Mouse (Mus musculus) heart, embryonic 15.5 days (tissue): ENCODE data around the gene Ankrd13a. TPM values are rescaled to one million over a fixed set of nuclear protein-coding genes. Genes with fewer than 3 reads are reported as not detected.

Experiments
- ATAC-seq: fragments of 200-750 bp; cut with Nextera tagmentation; replicated peaks from 2 replicates; pipeline ENCODE4 v1.8.0; 2017; ENCODE audit warnings: low read depth, moderate TSS enrichment; ENCODE audit not compliant: insufficient number of reproducible peaks, insufficient read depth, low FRiP score
- H3K27ac ChIP-seq: fragments of 300-500 bp; sonication (generic); 2 replicates; pipeline ENCODE4 v1.5.1; 2015; ENCODE audit warnings: mild to moderate bottlenecking, inconsistent platforms
- H3K27me3 ChIP-seq: fragments of 300-500 bp; sonication (generic); 2 replicates; pipeline ENCODE4 v1.6.1; 2015; ENCODE audit warnings: inconsistent platforms
- H3K36me3 ChIP-seq: fragments of 300-500 bp; sonication (generic); 2 replicates; pipeline ENCODE4 v1.6.1; 2015; ENCODE audit warnings: mild to moderate bottlenecking, inconsistent platforms
- H3K4me1 ChIP-seq: fragments of 300-500 bp; sonication (generic); replicated peaks from 2 replicates; pipeline ENCODE4 v1.6.1; 2015; ENCODE audit warnings: inconsistent platforms
- H3K4me2 ChIP-seq: fragments of 300-500 bp; sonication (generic); 2 replicates; pipeline ENCODE4 v1.6.1; 2015; ENCODE audit warnings: inconsistent platforms, mild to moderate bottlenecking, moderate library complexity
- H3K4me3 ChIP-seq: fragments of 300-500 bp; sonication (generic); 2 replicates; pipeline ENCODE4 v1.5.1; 2015; ENCODE audit warnings: mild to moderate bottlenecking, inconsistent platforms
- H3K9ac ChIP-seq: fragments of 300-500 bp; sonication (generic); 2 replicates; pipeline ENCODE4 v1.6.1; 2015; ENCODE audit warnings: mild to moderate bottlenecking, inconsistent platforms
- H3K9me3 ChIP-seq: fragments of 300-500 bp; sonication (generic); replicated peaks from 2 replicates; pipeline ENCODE4 v1.6.1; 2016; ENCODE audit warnings: inconsistent platforms
- WGBS: fragments of 180-500 bp; shearing (Covaris S2); methylation state at CpG from one replicate; pipeline ENCODE4 v1.1.7; 2015; ENCODE audit warnings: mixed read lengths; 5-methylcytosine and 5-hydroxymethylcytosine counted together
- polyA plus RNA-seq: library from polyadenylated mRNA; unstranded; fragments of >200 nt; fragmentation: Nextera tagmentation; extraction: Ambion mirVana; gene quantifications from 2 replicates; pipeline ENCODE4 v1.2.1, GENCODE M21; 2015

Gene Ankrd13a
- polyA plus RNA-seq, 1 experiment from 2014 or later = 28.3 TPM

GRCm38 (mm10) chr5:114783405-114784163, 9.1 kb downstream of the Ankrd13a start:
- Histone ChIP-seq H3K36me3 (peaks cover 16% of the 10 kb centered on the region; the same call in 1 of the 2 replicates), H3K27me3 (no peaks in the 10 kb centered on the region), H3K4me1 (peaks cover 49% of the 10 kb centered on the region), H3K9ac (no peak overlapping the region), H3K4me3 (no peak overlapping the region), H3K9me3 (no peaks in the 10 kb centered on the region), H3K4me2 (no peak overlapping the region), H3K27ac (peak overlapping the region; percentile 81)
- 57% methylated on average over 12 of the region's 12 CpGs for WGBS
- ATAC-seq = 0 out of 2 replicates have a peak, but pooled peaks have one; percentile 40

- peaks cover 20% of the 10 kb centered on the region for H3K36me3 ChIP-seq
- H3K4me3 ChIP-seq = no peak overlapping the region
- H3K27me3 ChIP-seq = no peaks in the 10 kb centered on the region
- no peak overlapping the region for H3K9ac ChIP-seq
- peaks cover 45% of the 10 kb centered on the region for H3K4me1 ChIP-seq
- peak overlapping the region; percentile 81 for H3K27ac ChIP-seq
- H3K9me3 ChIP-seq = no peaks in the 10 kb centered on the region
- ATAC-seq = peak; percentile 50
- WGBS = 40% methylated on average over 16 of the region's 16 CpGs
- 0 out of 2 replicates have a peak overlapping the region, but pooled peaks have one; percentile 30 for H3K4me2 ChIP-seq
Observed at GRCm38 (mm10) chr5:114784622-114785165, 10.2 kb downstream of the Ankrd13a start.

GRCm38 (mm10) chr5:114785196-114785595, 10.7 kb downstream of the Ankrd13a start:
- H3K27me3 ChIP-seq = no peaks in the 10 kb centered on the region
- H3K4me1 ChIP-seq = peaks cover 43% of the 10 kb centered on the region
- 0 out of 2 replicates have a peak overlapping the region, but pooled peaks have one; percentile 30 for H3K4me2 ChIP-seq
- H3K4me3 ChIP-seq = no peak overlapping the region
- 59% methylated on average over 5 of the region's 5 CpGs for WGBS
- no peak for ATAC-seq
- H3K27ac ChIP-seq = peak overlapping the region; percentile 81
- no peak overlapping the region for H3K9ac ChIP-seq
- H3K36me3 ChIP-seq = peaks cover 21% of the 10 kb centered on the region
- no peaks in the 10 kb centered on the region for H3K9me3 ChIP-seq

- Histone ChIP-seq H3K27ac (no peak overlapping the region), H3K9me3 (no peaks in the 10 kb centered on the region), H3K4me1 (peaks cover 18% of the 10 kb centered on the region), H3K36me3 (peaks cover 31% of the 10 kb centered on the region), H3K9ac (no peak overlapping the region), H3K4me2 (no peak overlapping the region), H3K4me3 (no peak overlapping the region), H3K27me3 (no peaks in the 10 kb centered on the region)
- no peak for ATAC-seq
- WGBS = 65% methylated on average over 7 of the region's 7 CpGs
Observed at GRCm38 (mm10) chr5:114793317-114793716, 18.8 kb downstream of the Ankrd13a start.

- peaks cover 27% of the 10 kb centered on the region for H3K36me3 ChIP-seq
- no peak for ATAC-seq
- H3K27ac ChIP-seq = no peak overlapping the region
Observed at GRCm38 (mm10) chr5:114794609-114795008, 20.1 kb downstream of the Ankrd13a start.

GRCm38 (mm10) chr5:114795231-114795630, 20.8 kb downstream of the Ankrd13a start:
- 36% methylated on average over 9 of the region's 9 CpGs for WGBS
- ATAC-seq = no peak
- Histone ChIP-seq H3K36me3 (peaks cover 30% of the 10 kb centered on the region), H3K9ac (no peak overlapping the region), H3K4me3 (no peak overlapping the region), H3K9me3 (no peaks in the 10 kb centered on the region), H3K4me1 (peaks cover 18% of the 10 kb centered on the region), H3K27ac (no peak overlapping the region), H3K4me2 (no peak overlapping the region), H3K27me3 (no peaks in the 10 kb centered on the region)

More at GRCm38 (mm10) chr5:114794609-114795008, 20.1 kb downstream of the Ankrd13a start:
- H3K9me3 ChIP-seq = no peaks in the 10 kb centered on the region
- H3K4me2 ChIP-seq = no peak overlapping the region
- 65% methylated on average over 4 of the region's 4 CpGs for WGBS
- no peaks in the 10 kb centered on the region for H3K27me3 ChIP-seq
- H3K4me1 ChIP-seq = peaks cover 18% of the 10 kb centered on the region
- H3K9ac ChIP-seq = no peak overlapping the region
- H3K4me3 ChIP-seq = no peak overlapping the region

- ATAC-seq = no peak
- Histone ChIP-seq H3K36me3 (peaks cover 34% of the 10 kb centered on the region), H3K27ac (no peak overlapping the region), H3K27me3 (no peaks in the 10 kb centered on the region), H3K9me3 (no peaks in the 10 kb centered on the region), H3K9ac (no peak overlapping the region), H3K4me1 (peaks cover 18% of the 10 kb centered on the region), H3K4me2 (no peak overlapping the region), H3K4me3 (no peak overlapping the region)
- WGBS = 61% methylated on average over 9 of the region's 9 CpGs
Observed at GRCm38 (mm10) chr5:114795653-114796052, 21.2 kb downstream of the Ankrd13a start.

- H3K27ac ChIP-seq = no peak overlapping the region
- peak; percentile 44; the same call in 1 of the 2 replicates for ATAC-seq
- H3K9ac ChIP-seq = no peak overlapping the region; the same call in 1 of the 2 replicates
- no peaks in the 10 kb centered on the region for H3K27me3 ChIP-seq
- peak overlapping the region; percentile 69 for H3K4me2 ChIP-seq
- H3K4me1 ChIP-seq = peaks cover 18% of the 10 kb centered on the region
- no peaks in the 10 kb centered on the region for H3K9me3 ChIP-seq
- H3K4me3 ChIP-seq = peak overlapping the region; percentile 42
- peaks cover 29% of the 10 kb centered on the region for H3K36me3 ChIP-seq
- WGBS = 14% methylated on average over 40 of the region's 40 CpGs
Observed at GRCm38 (mm10) chr5:114796299-114797012, 22.0 kb downstream of the Ankrd13a start.

- 87% methylated on average over 8 of the region's 8 CpGs for WGBS
- Histone ChIP-seq H3K27ac (no peak overlapping the region), H3K9me3 (no peaks in the 10 kb centered on the region), H3K4me2 (no peak overlapping the region), H3K4me3 (no peak overlapping the region), H3K9ac (no peak overlapping the region), H3K27me3 (no peaks in the 10 kb centered on the region), H3K4me1 (peaks cover 18% of the 10 kb centered on the region), H3K36me3 (peaks cover 21% of the 10 kb centered on the region)
- ATAC-seq = no peak
Observed at GRCm38 (mm10) chr5:114797253-114797652, 22.8 kb downstream of the Ankrd13a start.

GRCm38 (mm10) chr5:114799848-114800247, 25.4 kb downstream of the Ankrd13a start:
- no peaks in the 10 kb centered on the region for H3K9me3 ChIP-seq
- no peak overlapping the region for H3K4me2 ChIP-seq
- peaks cover 17% of the 10 kb centered on the region for H3K4me1 ChIP-seq
- ATAC-seq = no peak
- no peak overlapping the region for H3K9ac ChIP-seq
- no peak overlapping the region for H3K4me3 ChIP-seq
- H3K27ac ChIP-seq = no peak overlapping the region
- no peaks in the 10 kb centered on the region for H3K27me3 ChIP-seq
- peaks cover 33% of the 10 kb centered on the region for H3K36me3 ChIP-seq
- WGBS = 72% methylated on average over 11 of the region's 11 CpGs

GRCm38 (mm10) chr5:114801049-114801448, 26.6 kb downstream of the Ankrd13a start:
- ATAC-seq = no peak
- Histone ChIP-seq H3K4me1 (peaks cover 14% of the 10 kb centered on the region), H3K9ac (no peak overlapping the region), H3K4me3 (no peak overlapping the region), H3K27me3 (no peaks in the 10 kb centered on the region), H3K4me2 (no peak overlapping the region), H3K36me3 (peaks cover 33% of the 10 kb centered on the region), H3K9me3 (no peaks in the 10 kb centered on the region), H3K27ac (no peak overlapping the region)
- WGBS = 37% methylated on average over 8 of the region's 8 CpGs
